Mouse (Mus musculus): ENCODE data around the gene Lgr6. TPM values are rescaled to one million over a fixed set of nuclear protein-coding genes. Genes with fewer than 3 reads are reported as not detected.
A peak's percentile ranks its signal among the peaks of the same experiment; 100 is the strongest.

The Lgr6 gene
- polyA plus RNA-seq, 1 experiment from 2014 or later, result 1.4 TPM

DNA sequence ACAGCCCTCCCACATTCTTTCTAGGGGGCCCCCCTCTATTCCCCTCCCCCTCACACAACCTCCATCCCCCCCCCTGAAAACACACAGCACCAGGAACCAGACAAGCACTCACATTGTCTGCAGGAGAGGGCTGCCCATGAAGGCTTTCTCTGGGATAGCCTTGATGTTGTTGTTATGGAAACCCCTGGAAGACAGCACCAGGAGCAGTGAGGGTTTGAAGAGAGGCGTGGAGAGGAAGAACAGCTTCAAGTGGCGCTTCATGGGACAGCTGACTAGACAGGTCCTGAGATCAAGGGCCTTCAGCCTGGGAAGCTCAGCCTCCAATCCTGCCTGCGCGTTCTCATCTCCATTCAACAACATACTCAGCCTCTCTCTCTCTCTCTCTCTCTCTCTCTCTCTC lies 101.7 kb downstream of the Lgr6 start:
- no peak overlapping the region for H3K4me3 ChIP-seq
- H3K9ac ChIP-seq, result no peak overlapping the region
- no peaks in the 10 kb centered on the region; the same call in 1 of the 2 replicates for H3K4me1 ChIP-seq (replicated peaks)
- WGBS, result 44% methylated on average over 4 of the region's 4 CpGs
- H3K27ac ChIP-seq (replicated peaks), result no peak overlapping the region
- ATAC-seq (ENCODE audit: low FRiP score, low read depth), result no peak
- H3K9me3 ChIP-seq, result no peaks in the 10 kb centered on the region
- no peaks in the 10 kb centered on the region for H3K27me3 ChIP-seq
- no peaks in the 10 kb centered on the region for H3K36me3 ChIP-seq
- no peak overlapping the region for H3K4me2 ChIP-seq

DNA sequence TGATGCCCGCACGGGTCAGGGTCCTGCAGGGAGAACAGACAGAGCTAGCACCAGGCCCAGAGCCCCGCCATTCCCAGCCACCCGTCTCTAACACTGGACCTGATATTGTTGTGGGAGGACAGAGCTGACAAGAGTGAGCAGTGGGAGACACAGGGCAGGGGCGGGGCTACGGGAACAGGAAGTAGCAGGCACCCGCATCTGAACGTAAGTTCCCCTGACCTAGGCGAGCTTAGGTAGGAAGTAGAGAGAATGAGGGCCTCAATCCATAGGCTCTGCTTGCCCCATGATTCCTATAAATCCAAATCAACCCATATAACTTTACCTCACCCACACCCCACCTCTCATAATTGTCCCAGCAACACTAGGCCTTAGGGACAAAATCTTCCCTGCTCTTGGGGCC lies 104.5 kb downstream of the Lgr6 start:
- H3K9me3 ChIP-seq, result no peaks in the 10 kb centered on the region
- no peak overlapping the region for H3K9ac ChIP-seq
- peaks cover 3% of the 10 kb centered on the region for H3K4me1 ChIP-seq (replicated peaks)
- H3K36me3 ChIP-seq, result no peaks in the 10 kb centered on the region
- no peak overlapping the region for H3K4me2 ChIP-seq
- no peaks in the 10 kb centered on the region for H3K27me3 ChIP-seq
- no peak overlapping the region for H3K27ac ChIP-seq (replicated peaks)
- 86% methylated on average over 9 of the region's 9 CpGs for WGBS
- ATAC-seq (ENCODE audit: low FRiP score, low read depth), result no peak
- no peak overlapping the region for H3K4me3 ChIP-seq

DNA sequence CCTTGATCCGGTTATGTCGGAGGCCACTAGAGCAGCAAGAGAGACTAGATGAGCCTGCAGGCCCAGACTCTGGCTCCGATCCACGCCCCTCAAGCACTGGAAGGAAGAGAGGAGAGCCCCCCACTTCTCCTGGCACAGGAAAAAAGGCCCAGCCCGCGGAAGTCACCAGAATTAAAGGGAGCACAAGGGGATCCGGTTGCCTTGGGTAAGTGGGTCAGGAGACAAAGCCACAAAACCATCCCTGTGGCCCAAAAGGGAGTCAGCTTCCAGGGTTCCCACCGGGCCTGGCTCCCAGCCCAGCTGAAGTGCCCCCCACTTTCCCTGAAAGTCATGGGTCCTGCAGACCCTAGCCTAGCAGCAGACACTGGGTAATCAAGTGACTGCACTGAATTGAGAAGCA lies 106.8 kb downstream of the Lgr6 start:
- Histone ChIP-seq H3K27ac (replicated peaks) (no peak overlapping the region), H3K36me3 (no peaks in the 10 kb centered on the region), H3K9ac (no peak overlapping the region), H3K4me1 (replicated peaks) (peaks cover 6% of the 10 kb centered on the region), H3K4me2 (no peak overlapping the region), H3K27me3 (peaks cover 3% of the 10 kb centered on the region; the same call in 1 of the 2 replicates), H3K9me3 (no peaks in the 10 kb centered on the region), H3K4me3 (no peak overlapping the region)
- no peak; the same call in 1 of the 2 replicates for ATAC-seq (ENCODE audit: low FRiP score, low read depth)
- WGBS, result 74% methylated on average over 8 of the region's 8 CpGs

GRCm38 (mm10) chr1:134997568-134997967 lies 107.5 kb downstream of the Lgr6 start:
- Histone ChIP-seq H3K27me3 (peaks cover 3% of the 10 kb centered on the region; the same call in 1 of the 2 replicates), H3K4me2 (no peak overlapping the region), H3K9ac (no peak overlapping the region), H3K27ac (replicated peaks) (no peak overlapping the region), H3K4me3 (no peak overlapping the region), H3K36me3 (no peaks in the 10 kb centered on the region), H3K4me1 (replicated peaks) (peaks cover 6% of the 10 kb centered on the region), H3K9me3 (no peaks in the 10 kb centered on the region)
- no peak for ATAC-seq (ENCODE audit: low FRiP score, low read depth)
- WGBS, result 84% methylated on average over 5 of the region's 5 CpGs

DNA sequence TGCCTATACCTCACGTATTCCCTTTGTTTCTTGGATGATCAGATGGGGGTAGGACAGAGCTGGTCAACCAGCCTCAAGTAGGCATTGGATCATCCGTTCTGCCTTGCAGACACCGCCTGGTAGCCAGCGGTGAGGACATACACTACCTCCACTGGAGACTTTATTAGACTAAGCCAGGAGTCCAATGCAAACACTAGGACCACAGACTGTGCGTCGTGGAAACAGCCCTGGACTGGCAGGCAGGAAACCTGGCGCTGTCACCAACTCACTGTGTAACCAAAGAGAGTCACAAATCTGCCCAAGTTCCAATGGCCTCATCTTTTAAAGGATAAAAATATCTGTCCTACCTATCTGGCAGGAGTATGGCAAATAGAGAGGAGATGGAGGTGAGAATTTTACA lies 108.6 kb downstream of the Lgr6 start:
- Histone ChIP-seq H3K27ac (replicated peaks) (no peak overlapping the region), H3K27me3 (peaks cover 3% of the 10 kb centered on the region; the same call in 1 of the 2 replicates), H3K4me1 (replicated peaks) (peaks cover 6% of the 10 kb centered on the region), H3K4me3 (no peak overlapping the region), H3K36me3 (no peaks in the 10 kb centered on the region), H3K9me3 (no peaks in the 10 kb centered on the region), H3K9ac (no peak overlapping the region), H3K4me2 (no peak overlapping the region)
- 85% methylated on average over 7 of the region's 7 CpGs for WGBS
- no peak for ATAC-seq (ENCODE audit: low FRiP score, low read depth)

DNA sequence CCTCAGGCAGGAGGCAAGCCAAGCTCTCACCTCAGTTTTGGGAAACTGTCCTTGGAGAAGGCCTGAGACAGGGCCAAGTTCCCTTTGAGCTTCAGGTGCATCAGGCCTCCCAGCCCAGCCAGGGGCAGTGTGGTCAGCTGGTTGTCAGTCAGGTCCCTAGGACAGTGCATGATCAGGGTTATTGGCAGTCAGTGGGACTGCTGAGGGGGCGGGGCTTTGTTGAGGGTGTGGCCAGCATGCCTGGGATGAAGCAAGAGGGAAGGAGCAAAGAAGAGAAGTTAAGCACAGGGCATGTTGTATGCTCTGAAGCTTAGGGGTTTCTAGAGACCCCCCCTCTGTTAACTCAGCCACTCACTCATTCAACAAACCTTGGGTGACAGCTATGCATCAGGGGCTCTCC lies 109.1 kb downstream of the Lgr6 start:
- ATAC-seq (ENCODE audit: low FRiP score, low read depth), result peak; percentile 27; the same call in 1 of the 2 replicates
- no peak overlapping the region for H3K4me2 ChIP-seq
- H3K27ac ChIP-seq (replicated peaks), result 0 out of 2 replicates have a peak overlapping the region, but pooled peaks have one; percentile 30
- peaks cover 6% of the 10 kb centered on the region for H3K4me1 ChIP-seq (replicated peaks)
- H3K9ac ChIP-seq, result no peak overlapping the region
- H3K9me3 ChIP-seq, result no peaks in the 10 kb centered on the region
- no peaks in the 10 kb centered on the region for H3K36me3 ChIP-seq
- H3K4me3 ChIP-seq, result no peak overlapping the region
- 35% methylated on average over 1 of the region's 1 CpGs for WGBS
- H3K27me3 ChIP-seq, result peaks cover 3% of the 10 kb centered on the region; the same call in 1 of the 2 replicates

GRCm38 (mm10) chr1:134995437-134995836 lies 109.6 kb downstream of the Lgr6 start:
- Histone ChIP-seq H3K9ac (no peak overlapping the region), H3K4me3 (no peak overlapping the region), H3K4me1 (replicated peaks) (peaks cover 6% of the 10 kb centered on the region), H3K4me2 (no peak overlapping the region), H3K9me3 (no peaks in the 10 kb centered on the region), H3K27ac (replicated peaks) (0 out of 2 replicates have a peak overlapping the region, but pooled peaks have one; percentile 30), H3K27me3 (peaks cover 4% of the 10 kb centered on the region; the same call in 1 of the 2 replicates), H3K36me3 (no peaks in the 10 kb centered on the region)
- WGBS, result 35% methylated on average over 4 of the region's 4 CpGs
- no peak for ATAC-seq (ENCODE audit: low FRiP score, low read depth)

DNA sequence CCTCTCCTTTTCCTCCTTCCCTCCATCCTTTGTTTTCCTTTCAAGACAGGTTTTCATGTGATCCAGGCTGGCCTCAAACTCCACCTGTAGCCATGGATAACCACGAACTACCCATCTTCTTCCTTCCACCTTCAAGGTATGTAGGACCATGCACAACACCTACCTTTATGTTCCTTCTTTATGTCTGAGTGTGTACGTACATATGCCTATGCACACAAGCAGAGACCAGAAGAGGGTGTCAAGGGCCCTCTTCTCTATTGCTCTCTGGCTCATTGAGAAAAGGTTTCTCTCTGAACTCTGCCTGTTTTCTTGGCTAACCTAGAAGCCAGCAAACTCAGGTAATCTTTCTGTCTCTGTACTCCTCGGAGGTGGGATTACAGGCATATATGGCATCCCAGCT lies 110.3 kb downstream of the Lgr6 start:
- Histone ChIP-seq H3K4me1 (replicated peaks) (peaks cover 6% of the 10 kb centered on the region), H3K36me3 (no peaks in the 10 kb centered on the region), H3K27me3 (peaks cover 9% of the 10 kb centered on the region; the same call in 1 of the 2 replicates), H3K4me2 (no peak overlapping the region), H3K9ac (no peak overlapping the region), H3K9me3 (no peaks in the 10 kb centered on the region), H3K4me3 (no peak overlapping the region), H3K27ac (replicated peaks) (no peak overlapping the region)
- no peak for ATAC-seq (ENCODE audit: low FRiP score, low read depth)
- 91% methylated on average over 3 of the region's 3 CpGs for WGBS

DNA sequence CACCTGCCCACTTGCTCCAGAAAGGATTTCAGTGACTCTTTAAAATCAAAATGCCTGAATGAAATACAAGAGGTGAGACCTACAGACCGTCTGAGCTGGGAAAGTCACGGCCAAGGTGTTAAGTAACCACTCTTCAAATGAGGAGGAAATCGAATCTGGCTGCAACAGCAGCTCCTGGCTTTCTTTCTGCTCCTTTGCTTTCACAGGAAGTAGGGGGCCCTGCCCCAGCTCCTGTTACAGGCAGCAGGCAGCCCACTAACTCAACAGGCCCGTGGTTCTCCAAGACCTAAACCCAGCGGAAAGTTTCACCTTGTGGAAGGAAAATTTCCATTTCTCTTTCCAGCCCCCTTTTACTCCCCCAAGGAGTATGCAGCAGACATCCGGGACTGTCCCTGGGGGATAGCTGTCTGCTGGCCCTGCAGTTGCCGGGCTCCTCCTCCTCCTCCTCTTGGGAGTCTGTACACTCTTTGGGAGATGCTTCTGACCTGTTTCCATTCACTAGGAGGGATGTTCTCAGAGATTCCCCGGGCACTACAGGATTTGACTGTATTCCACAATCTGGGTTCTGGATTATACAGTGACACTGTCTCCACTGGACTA lies 112.9 kb downstream of the Lgr6 start:
- Histone ChIP-seq H3K4me3 (no peak overlapping the region), H3K4me1 (replicated peaks) (peaks cover 11% of the 10 kb centered on the region), H3K27me3 (peaks cover 12% of the 10 kb centered on the region; the same call in 1 of the 2 replicates), H3K9me3 (no peaks in the 10 kb centered on the region), H3K4me2 (no peak overlapping the region), H3K27ac (replicated peaks) (no peak overlapping the region), H3K36me3 (no peaks in the 10 kb centered on the region), H3K9ac (no peak overlapping the region)
- 51% methylated on average over 8 of the region's 8 CpGs for WGBS
- ATAC-seq (ENCODE audit: low FRiP score, low read depth), result no peak

DNA sequence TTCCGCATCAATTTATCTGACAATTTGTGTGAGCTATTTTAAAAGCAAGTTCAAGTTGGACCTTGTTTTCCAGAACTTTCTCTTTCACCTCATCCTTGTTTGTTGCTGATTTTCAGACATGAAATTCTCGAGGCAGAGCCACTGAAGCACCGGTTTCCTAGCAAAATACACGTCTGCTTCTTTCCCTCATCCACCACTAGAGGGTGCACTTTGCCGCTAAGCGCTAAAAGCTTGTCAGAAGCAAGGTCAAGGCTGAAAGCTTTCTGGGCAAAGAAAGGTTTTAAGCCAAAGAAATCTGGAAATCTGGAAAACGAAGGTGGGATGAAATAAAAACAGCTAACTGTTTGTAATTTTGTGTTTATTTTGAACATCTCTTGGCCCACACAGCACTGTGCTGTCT lies 115.7 kb downstream of the Lgr6 start:
- Histone ChIP-seq H3K27ac (replicated peaks) (no peak overlapping the region), H3K4me3 (no peak overlapping the region), H3K36me3 (no peaks in the 10 kb centered on the region), H3K27me3 (peaks cover 12% of the 10 kb centered on the region; the same call in 1 of the 2 replicates), H3K4me1 (replicated peaks) (peaks cover 5% of the 10 kb centered on the region; the same call in 1 of the 2 replicates), H3K9me3 (no peaks in the 10 kb centered on the region), H3K4me2 (no peak overlapping the region), H3K9ac (no peak overlapping the region)
- 8% methylated on average over 7 of the region's 7 CpGs for WGBS
- no peak for ATAC-seq (ENCODE audit: low FRiP score, low read depth)

GRCm38 (mm10) chr1:134987962-134988341 lies 117.1 kb downstream of the Lgr6 start:
- Histone ChIP-seq H3K4me2 (peak overlapping the region; percentile 78), H3K4me1 (replicated peaks) (peaks cover 5% of the 10 kb centered on the region; the same call in 1 of the 2 replicates), H3K27ac (replicated peaks) (no peak overlapping the region), H3K4me3 (peak overlapping the region; percentile 34), H3K36me3 (no peaks in the 10 kb centered on the region), H3K9ac (peak overlapping the region; percentile 36), H3K9me3 (no peaks in the 10 kb centered on the region), H3K27me3 (peaks cover 9% of the 10 kb centered on the region; the same call in 1 of the 2 replicates)
- ATAC-seq (ENCODE audit: low FRiP score, low read depth), result peak; percentile 39; the same call in 1 of the 2 replicates
- 8% methylated on average over 14 of the region's 14 CpGs for WGBS

GRCm38 (mm10) chr1:134987173-134987961 lies 117.7 kb downstream of the Lgr6 start:
- Histone ChIP-seq H3K4me2 (peak overlapping the region; percentile 78), H3K4me3 (peak overlapping the region; percentile 34), H3K27ac (replicated peaks) (no peak overlapping the region), H3K27me3 (peaks cover 9% of the 10 kb centered on the region; the same call in 1 of the 2 replicates), H3K4me1 (replicated peaks) (peaks cover 5% of the 10 kb centered on the region; the same call in 1 of the 2 replicates), H3K9ac (peak overlapping the region; percentile 36), H3K36me3 (no peaks in the 10 kb centered on the region), H3K9me3 (no peaks in the 10 kb centered on the region)
- peak; percentile 87 for ATAC-seq (ENCODE audit: low FRiP score, low read depth)
- 31% methylated on average over 48 of the region's 48 CpGs for WGBS
